Mouse (Mus musculus) brain, adult 2 months (tissue): Measurements from ENCODE around the gene Tsc2.
A peak's percentile ranks its signal among the peaks of the same experiment; 100 is the strongest.

Experiments
- DNase-seq: peaks from one replicate; pipeline ENCODE4 v3.0.0; 2011; ENCODE audit warnings: low read depth, low spot score

The Tsc2 gene

DNA sequence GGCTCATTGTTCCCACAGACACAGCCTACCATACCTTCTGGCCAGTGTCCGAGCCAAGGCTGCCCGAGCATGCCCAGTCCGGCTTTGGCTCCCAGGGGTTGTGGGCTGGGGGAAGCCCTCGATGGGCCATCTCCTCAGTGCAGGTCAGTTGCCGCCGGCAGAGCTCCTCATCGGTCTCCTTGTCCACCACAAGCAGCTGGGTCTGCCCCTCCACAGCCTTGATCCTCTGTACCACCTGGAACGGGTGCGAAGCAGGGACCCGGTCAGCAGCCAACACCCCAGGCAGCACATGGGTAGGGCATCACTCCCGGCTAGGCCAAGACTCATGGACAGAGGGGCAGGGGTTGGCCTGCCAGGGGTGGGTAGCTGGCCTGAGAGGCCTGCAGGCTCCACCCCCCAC lies 15.1 kb upstream of the Tsc2 start:
- no peak for DNase-seq

DNA sequence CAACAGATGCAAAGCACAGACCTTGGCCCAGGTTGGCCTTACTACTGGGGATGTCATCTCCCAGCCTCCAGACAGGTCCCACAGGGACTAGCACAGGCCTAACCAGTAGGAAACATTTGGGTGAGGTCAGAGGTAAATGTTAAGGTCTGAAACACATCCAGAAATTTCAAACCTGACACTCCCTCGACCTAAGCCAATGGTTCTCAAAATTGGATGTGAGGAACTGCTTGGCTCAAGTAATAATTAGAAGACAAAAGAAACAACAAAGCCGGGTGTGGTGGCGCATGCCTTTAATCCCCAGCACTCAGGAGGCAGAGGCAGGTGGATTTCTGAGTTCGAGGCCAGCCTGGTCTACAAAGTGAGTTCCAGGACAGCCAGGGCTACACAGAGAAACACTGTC lies 14.0 kb upstream of the Tsc2 start:
- no peak for DNase-seq

DNA sequence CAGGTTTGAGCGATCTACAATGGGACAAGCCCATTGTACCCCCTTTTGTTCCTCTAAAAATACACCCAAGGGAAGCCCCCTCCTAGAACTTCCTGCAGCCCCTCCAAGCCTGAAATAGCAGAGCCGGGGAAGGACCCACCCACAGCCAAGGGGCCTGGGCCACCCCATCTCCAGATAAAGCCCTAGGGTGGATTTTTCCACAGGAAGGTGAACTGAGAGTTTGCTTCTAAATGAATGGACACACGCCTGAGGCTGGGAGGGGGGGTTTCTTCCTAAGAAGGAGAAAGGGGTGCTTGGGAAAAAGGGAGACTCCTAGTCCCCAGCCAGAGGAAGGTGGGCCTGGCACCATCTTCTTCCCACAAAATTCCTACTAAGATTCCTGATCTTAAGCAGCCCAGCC lies 13.5 kb upstream of the Tsc2 start:
- no peak for DNase-seq

DNA sequence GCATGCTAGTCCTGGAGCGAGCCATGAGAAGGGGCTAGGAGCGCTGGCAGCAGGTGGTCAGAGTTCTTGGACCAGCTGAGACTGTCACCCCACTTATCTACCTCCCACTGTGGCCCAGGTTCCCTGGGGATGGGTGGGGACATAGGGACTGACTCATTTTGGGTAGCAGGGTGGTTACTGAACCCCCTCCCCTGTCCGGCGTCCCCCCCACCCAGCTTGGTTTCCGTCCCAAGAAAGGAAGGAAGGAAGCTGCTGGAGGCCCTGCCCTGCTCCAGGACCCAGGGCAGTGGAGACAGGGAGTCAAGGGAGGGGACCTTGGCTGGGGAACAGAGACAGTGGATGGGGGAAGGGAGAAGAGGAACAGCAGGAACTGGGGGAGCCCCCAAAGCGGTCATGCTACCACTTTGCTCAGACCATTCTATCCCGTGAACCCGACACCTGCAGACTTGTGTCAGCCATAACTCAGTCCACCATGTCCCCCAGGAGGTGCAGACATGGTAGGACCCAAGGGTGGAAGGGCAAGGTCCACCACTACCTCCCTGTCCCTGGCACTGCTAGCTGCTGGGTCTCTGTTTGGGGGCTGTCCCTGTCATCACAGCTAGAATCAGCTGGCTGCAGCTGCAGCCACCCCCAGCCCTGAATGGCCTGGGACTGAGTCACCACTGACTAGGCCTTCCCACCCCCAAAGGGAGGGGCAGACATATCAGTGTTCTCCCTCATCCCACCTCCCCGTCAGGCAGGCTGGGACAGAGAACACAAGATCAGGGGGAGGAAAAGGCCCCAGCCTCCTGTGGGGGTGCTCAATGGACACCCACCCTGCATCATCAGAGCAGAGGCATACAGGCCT lies 12.7 kb upstream of the Tsc2 start:
- DNase-seq: peak; percentile 77

DNA sequence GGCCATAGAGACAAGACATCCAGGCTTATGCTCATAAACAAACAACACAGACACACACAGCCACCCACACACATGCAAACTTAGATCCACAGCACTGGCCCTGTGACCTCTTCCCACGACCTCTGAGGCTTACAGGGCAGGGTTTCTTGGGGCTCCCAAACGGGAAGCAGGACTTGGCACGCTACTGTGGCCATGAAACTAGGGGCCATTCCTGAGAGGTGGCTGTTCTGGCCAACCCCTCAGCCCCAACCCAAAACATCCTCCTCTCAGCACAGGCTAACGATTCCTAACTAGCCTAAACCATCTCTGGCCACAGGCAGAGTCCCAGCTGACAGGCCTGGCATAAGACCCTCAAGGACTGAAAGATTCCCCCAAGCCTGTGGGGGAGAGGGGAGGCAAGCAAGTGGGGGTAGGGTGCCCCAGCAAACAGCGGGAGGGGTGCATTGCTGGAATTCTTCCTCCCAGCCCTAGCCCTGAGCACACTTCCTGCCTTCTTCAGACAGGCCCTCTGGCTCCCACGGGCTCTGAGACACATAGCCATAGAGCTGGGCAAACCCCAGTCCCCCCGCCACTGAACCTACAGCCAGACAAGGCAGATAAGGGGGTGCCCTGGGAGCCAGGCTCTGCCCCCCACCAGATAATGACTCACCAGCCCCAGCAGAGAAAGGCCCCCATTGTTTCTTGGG lies 11.7 kb upstream of the Tsc2 start:
- no peak for DNase-seq

DNA sequence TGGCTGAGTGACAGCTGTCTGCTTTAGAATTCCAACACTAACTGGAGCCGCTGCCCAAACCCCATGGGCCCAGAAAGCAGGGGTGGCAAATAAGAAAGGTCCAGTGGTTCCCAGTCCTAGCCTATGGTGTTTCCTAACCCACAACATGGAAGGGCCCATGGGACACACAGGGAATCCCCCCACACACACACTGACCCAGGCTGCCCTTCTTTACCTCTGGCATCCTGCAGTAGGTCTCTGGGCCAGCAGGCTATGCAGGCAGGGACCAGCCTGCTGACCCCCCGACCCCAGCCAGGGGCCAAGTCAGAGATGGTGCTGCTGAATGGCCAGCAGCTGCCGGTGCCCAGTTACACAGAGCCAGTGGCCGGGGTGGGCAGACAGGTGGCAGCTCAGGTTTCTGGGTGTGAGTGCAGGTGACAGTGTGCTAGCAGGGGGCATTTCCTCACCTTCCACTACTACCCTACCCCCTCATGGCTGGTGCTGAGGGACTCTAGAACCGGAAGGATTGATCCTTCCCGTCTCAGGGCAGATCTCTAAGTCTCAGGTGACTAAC lies 10.4 kb upstream of the Tsc2 start:
- DNase-seq: no peak

DNA sequence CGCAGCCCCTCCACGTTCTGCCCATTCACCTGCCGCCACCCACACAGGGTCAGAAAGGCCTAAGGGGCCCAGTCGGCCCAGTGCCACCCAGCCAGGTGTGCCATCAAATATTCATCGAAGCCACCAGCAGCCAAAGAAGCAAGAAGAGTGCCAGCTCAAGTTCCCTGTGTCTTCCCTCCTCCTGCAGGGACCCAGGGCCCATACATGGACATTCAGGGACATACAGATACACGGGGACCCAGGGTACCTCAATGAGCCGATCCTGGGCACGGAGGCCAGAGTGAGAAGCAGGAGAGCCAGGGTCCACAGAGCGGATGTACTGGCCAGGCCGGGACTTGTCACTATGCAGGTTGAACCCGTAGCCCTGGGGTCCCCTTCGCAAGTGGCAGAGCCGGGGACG lies 9.5 kb upstream of the Tsc2 start:
- no peak for DNase-seq

DNA sequence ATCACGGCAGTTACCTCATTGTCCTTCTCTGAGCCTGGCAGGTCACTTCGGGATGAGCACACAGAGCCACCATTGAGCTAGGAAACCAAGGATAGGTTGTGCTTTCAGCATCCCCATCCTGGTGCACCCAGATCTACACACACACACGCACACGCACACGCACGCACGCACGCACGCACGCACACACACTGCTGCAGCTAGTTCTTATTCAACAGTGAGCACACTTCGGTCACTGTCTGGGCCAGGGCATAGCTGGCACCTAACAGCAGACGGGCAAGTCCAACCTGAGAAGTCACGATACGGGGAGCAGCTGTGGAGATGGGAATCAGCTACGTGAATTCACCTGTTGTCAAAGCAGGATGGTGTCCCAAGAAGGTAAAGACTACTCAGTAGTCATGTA lies 8.2 kb upstream of the Tsc2 start:
- DNase-seq: no peak

DNA sequence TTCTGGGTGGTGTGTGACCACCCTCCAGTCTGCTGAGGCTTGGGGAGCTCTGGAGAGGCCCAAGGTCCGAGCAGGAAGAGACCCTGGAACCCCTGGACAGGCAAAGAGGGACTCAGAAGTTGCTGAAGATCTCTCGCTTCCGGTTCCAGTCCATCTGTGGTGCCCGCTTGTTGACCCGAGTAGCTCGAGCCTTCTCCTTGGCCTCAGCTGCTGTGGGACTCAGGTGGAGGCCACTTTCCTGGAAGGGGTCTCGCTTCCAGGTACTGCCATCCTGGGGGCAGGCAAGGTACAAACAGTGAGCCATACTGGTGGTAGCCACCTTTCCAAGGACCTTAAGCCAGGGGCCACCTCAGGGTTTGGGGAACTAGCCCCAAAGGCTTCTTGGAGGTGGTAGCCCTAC lies 7.7 kb upstream of the Tsc2 start:
- no peak for DNase-seq

DNA sequence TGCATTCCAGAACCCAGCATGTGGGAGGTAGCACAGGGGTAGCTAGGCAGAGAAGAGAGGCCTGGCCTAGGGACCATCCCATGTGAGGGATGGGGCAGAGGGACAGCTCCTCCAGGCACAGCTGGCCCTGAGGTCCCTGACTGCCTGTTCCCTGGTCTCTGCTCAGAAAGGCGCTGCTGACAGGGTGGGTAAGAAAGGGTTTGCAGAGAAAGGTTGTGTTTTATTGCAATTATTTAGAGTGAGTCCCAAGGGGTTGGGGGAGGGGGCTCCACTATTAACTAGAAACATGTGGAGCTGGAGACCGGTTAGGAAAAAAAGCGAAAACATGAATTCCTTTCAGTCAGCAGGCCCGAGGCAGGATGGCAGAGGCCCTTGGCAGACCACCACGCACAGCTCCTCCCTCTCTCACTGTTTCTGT lies 7.2 kb upstream of the Tsc2 start:
- DNase-seq: no peak

DNA sequence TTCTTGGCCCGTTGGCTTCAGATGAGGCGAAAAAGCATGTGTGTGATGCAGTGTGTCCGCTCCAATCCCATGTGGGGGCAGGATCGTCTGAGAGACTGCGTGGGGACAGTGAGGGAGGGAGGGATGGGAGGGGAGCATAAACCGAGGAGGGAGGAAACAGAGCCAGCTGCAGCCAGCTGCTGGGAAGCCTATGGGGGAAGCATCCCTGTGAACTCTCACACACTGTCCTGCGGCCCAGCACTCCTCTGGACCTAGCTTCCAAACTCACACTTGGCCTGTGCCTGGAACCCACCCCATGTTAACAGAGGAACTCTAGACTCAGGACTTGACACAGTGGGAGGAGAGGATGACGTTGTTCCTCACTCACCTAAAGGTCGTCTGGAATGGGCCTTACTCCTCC lies 6.4 kb upstream of the Tsc2 start:
- no peak for DNase-seq

DNA sequence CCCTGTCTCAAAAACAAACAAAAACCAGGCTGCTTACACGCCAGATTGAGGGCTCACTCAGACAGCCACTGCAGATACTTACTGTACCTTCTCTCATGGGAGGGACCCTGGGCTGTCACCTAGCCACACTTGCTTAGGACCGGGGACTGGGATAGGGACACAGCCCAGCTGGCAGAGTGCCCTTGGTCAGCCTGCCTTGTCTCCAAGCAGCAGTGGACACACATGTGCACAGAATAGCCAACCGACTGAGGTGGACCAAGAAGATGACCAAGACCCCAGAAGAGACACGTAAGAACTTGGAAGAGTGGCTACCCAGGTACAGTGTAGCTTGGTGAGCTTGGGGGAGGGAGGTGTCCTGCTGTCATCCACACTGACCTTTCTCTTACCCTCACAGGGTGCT lies 5.8 kb upstream of the Tsc2 start:
- no peak for DNase-seq

DNA sequence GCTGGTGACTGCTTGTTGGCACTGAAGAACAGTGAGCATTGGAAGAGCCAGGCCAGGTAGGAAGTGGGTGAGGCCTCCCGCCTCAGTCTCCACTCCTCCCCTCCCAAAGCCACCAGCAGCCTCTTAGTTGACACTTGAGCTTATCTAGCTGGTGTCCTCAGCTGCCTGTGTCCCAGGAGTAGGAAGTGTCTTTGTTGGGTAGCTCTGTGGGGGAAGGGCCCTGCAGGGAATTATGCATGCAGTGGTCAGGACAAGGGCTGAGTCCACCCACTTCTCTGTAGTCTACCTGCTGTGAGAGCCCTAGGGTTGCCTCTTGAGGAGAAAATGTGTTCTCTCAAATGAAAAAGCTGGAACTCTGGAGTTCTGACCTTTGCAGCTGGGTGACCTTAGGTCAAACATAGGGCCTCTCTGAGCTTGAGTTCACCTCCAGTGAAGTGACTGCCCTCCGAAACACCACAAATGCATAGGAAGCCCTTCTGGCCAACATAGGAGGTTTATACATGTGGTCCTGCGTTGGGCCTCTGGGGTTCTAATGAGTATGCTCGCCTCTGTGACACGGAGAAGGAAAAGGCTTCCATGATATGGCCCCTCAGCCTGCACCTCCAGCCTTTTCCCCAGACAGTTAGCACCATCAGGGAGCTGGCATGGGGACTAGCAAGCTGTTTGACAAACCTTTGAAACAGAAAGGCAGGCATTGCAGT lies 4.5 kb upstream of the Tsc2 start:
- no peak for DNase-seq

DNA sequence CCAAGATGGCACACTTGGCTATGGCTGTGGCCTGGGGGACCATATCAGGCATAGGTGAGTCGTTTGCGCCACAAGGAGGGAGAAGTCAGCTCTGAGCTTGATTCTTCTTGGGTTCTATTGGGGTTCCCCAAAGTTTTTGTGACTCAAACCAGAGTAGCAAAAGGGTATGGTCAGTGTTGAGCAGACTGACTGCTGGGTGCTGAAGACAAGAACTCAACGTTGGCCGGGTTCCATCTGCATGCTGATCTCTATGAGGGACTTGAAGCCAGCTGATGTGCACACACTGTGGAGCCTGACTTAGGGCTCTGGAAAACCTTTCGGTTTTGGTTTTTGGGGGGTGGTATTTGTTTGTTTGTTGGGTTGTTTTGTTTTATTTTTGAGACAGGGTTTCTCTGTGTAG lies 3.3 kb upstream of the Tsc2 start:
- no peak for DNase-seq

DNA sequence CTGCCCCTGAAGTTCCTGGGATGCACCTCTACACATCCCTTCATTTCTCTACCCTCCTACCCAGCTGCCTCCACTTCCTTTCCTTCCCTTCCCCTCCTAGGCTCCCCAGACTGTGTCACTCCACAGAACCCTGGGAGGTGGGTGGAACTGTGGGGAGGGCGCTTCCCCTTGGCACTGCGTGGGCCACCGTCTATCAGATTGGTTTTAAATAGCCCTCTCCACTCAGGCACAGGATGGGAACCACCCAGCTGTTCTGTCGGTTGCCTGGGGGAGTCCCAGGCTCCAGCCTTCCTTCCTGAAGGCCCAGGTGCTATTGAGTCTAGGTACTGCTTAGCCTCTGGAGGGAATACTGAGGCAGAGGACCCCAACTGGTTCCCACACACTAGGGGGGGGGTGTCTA lies 2.6 kb upstream of the Tsc2 start:
- DNase-seq: peak; percentile 89

DNA sequence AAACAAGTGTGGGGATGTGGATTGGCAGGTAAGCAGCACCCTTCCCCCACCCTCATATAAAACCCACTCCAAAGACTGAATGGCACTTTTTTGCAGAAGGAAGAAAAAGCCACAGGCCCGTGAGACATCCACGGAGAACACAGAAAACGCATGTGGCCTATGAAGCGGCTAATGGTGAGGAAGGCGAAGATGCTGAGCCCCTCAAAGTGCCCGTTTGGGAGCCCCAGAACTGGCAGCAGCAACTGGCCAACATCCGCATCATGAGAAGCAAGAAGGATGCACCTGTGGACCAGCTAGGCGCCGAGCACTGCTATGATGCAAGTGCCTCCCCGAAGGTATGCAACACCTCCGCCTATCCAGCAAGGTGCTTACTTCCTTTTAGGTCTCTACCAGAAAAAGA lies 1.4 kb upstream of the Tsc2 start:
- no peak for DNase-seq

DNA sequence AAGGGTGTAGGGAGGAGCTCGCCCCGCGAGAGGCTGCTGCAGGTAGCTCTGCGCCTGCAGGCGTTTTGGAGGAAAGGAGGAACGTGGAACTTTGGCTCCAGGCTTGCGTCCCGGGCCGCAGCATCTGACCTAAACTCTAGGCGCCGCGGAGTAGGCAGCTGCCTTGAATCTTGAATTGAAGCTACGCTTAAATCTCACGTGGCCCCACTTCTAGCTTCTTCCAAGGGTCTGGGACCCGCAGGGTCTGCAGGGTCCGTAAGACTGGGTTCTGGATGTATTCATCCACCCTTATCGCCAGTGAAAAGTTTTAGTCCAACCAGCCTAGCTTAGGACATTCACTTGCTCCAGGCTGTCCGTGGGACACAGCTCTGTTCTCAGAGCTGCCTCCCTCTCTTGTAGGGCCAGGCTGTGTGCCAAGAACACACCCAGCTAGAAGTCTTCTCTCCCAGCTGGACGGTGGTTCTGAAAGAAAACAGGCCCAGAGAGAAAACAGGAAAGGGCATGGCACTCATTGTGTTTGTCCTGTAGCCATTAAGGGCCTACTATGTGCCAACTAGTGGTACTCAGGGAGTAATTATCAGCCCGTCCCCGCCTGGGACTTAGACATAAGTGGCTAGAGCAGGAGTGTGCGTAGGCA lies 501 bp upstream of the Tsc2 start:
- DNase-seq: peak; percentile 59

DNA sequence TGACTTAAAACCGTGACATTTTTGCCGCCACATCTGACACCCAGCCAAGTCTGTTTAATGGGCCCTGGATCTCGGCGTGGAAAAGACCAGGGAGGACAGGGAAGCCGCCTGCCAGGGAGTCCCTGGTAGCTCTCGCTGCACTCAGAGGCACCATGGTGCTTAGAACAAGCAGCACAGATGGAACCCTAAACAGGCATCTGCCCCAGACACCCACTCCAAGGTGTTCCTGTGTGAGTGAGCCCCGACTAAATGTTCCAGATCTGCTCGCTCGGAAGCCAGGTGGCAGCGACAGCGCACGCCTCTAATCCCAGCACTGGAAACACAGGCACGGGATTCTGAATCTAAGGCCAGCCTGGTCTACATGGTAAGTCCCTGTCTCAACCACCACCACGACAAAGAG lies 2.4 kb downstream of the Tsc2 start:
- peak; percentile 82 for DNase-seq

DNA sequence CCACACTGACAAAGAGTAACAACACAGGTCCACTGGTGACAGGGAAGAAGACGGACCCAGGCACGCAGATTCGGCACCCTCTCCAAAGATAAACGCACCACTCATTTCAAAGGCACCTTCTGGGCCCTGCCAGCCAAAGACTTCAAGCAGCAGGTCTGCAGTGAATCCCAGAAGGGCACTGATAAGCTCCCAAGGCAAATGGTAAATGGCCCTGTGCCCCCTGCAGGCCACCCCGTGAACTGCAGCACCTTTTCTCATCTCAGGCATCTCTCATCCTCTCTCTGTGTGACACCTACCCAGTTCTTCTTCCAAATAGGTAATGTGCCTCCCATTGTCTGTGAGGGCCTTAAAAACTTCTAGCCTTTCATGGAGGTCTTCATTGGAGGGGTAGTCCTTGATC lies 3.8 kb downstream of the Tsc2 start:
- peak; percentile 80 for DNase-seq

DNA sequence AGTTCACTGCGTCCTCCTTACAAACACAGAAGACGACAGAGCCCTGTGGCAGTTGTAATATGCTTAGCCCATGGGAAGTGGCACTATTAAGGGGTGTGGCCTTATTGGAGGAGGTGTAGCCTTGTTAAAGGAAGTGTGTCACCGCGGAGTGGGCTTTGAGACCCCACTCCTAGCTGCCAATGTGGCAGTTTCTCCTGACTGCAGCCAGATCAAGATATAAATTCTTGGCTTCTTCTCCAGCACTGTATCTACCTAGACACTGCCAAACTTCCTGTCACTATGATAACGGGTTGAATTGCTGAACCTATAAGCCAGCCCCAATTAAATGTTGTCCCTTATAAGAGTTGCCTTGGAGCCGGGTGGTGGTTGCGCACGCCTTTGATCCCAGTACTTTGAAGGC lies 7.0 kb downstream of the Tsc2 start:
- DNase-seq: no peak

DNA sequence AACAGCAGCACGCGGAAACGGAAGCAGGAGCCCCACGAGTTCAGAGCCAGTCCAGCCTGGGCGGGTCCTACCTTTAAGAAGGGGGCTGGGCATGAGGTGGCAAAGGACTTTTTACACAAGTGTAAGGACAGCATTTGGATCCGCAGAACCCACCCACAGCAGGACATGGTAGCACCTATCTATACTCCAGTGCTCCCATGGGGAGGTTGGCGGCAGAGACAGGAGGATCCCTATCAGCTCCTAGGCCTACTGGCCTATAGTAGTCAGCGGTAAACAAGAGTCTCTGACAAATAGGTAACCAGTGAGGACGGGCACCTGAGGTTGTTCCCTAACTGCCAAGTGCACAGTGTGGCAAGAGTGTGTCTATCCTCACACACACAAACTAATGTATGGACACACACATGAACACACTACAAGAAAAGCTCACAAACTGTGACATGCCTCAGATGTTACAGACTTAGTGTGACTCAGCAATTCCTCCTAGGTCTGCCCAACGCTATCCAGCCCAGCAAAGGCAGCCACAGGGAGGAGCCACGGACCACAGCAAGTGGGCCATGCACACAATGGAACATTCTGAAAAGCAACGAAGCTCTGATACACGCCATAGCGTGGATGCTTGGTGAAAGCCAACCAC lies 14.8 kb downstream of the Tsc2 start:
- no peak for DNase-seq

DNA sequence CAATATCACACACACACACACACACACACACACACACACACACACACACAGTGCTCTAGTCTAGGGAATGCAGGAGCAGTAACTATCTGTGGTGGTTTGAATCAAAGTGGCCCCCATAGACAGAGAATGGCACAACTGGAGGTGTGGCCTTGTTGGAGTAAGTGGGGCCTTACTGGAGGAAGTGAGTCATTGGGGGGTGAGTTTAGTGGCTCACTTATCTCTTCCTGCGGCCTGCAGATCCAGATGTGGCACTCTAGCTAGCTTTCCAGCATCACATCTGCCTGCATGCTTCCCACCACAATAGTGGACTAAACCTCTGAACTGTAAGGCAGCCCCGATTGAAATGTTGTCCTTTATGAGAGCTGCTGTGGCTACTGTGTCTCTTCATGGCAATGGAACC lies 21.7 kb downstream of the Tsc2 start:
- no peak for DNase-seq
